Mouse (Mus musculus): ENCODE measurements around the gene D10Jhu81e.

GRCm38 (mm10) chr10:78129423-78129822, 40.2 kb downstream of the D10Jhu81e start:
- TF ChIP-seq CTCF (IDR thresholded peaks at IDR 0.05; ENCODE audit: low read depth) (no peak), EP300 (IDR thresholded peaks at IDR 0.05; ENCODE audit: low read depth) (no peak)
